Mouse (Mus musculus) small intestine, adult 2 months (tissue): ENCODE results near the gene Olfr645.

ENCODE experiments used
- CTCF ChIP-seq: fragments of 200-500 bp; IDR thresholded peaks from 2 replicates; pipeline ENCODE4 v1.5.1; 2012; ENCODE audit warnings: low read depth, mild to moderate bottlenecking, control low read depth, inconsistent platforms, low read length, moderate library complexity, mixed read lengths; ENCODE audit not compliant: insufficient replicate concordance, insufficient read length; ENCODE audit errors: extremely low read depth
- POLR2A ChIP-seq: fragments of 200-500 bp; IDR thresholded peaks from 2 replicates; pipeline ENCODE4 v1.6.1; 2012; ENCODE audit warnings: low read depth, mild to moderate bottlenecking, control low read depth, inconsistent platforms, low read length, moderate library complexity

DNA sequence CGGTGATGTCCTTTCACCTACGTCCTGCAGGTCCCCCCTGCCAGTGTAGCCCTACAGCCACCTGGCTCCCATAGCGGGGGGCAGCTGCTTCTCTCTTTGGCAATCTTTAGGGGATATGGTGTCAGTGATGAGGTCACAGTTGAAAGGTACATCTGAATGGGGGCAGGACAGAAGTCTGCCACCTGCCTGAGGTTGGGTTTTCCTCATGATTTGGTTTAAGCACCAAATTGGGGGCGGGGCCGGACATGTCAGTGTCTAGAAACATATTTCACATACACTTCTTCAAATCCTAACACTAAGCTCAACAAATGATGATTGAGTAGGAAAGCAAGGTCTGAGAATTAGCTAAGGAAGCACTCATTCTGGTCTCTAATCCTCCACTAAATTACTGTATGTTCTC lies 44.5 kb upstream of the Olfr645 start, which contains the start of gene Ubqln5:
- TF ChIP-seq POLR2A (no peak), CTCF (no peak)
